Mouse (Mus musculus): Measurements from ENCODE around the gene Gpr18.

GRCm38 (mm10) chr14:121954129-121954528 lies 38.5 kb upstream of the Gpr18 start:
- TF ChIP-seq CTCF (IDR thresholded peaks at IDR 0.05; ENCODE audit: control insufficient read depth, insufficient read depth, insufficient replicate concordance, low read depth, low read length) (no peak), POLR2A (IDR thresholded peaks at IDR 0.05; ENCODE audit: control insufficient read depth, low read depth, low read length) (no peak)

Measured in testis, adult 2 months (tissue).